Mouse (Mus musculus) CD4-positive, CD25-positive, alpha-beta regulatory T cell, adult 4 months (primary cell): Measurements from ENCODE around the gene 2900026A02Rik. TPM values are rescaled to one million over a fixed set of nuclear protein-coding genes. Genes with fewer than 3 reads are reported as not detected.

Experiments
- ATAC-seq: one replicate; pipeline ENCODE4 v1.8.0; 2017
- polyA plus RNA-seq, 2 experiments: library from polyadenylated mRNA; unstranded; fragments of 100-300 nt; shearing (Covaris generic); gene quantifications; one replicate each; pipeline ENCODE4 v1.2.1; 2017

2900026A02Rik gene
- polyA plus RNA-seq, 2 experiments from 2014 or later: 0.89 to 0.98 TPM

- no peak for ATAC-seq
Observed at GRCm38 (mm10) chr5:113210314-113210713, 10.7 kb downstream of the 2900026A02Rik start.

- no peak for ATAC-seq
Observed at GRCm38 (mm10) chr5:113209898-113210297, 11.1 kb downstream of the 2900026A02Rik start.

GRCm38 (mm10) chr5:113209401-113209750 is 11.7 kb downstream of the 2900026A02Rik start:
- no peak for ATAC-seq

GRCm38 (mm10) chr5:113208622-113209400 is 12.2 kb downstream of the 2900026A02Rik start:
- ATAC-seq: no peak

GRCm38 (mm10) chr5:113208048-113208447 is 13.0 kb downstream of the 2900026A02Rik start:
- ATAC-seq: no peak

- ATAC-seq: no peak
Observed at GRCm38 (mm10) chr5:113206670-113207352, 14.2 kb downstream of the 2900026A02Rik start.

- no peak for ATAC-seq
Observed at GRCm38 (mm10) chr5:113204193-113204592, 16.8 kb downstream of the 2900026A02Rik start.

- ATAC-seq: no peak
Observed at GRCm38 (mm10) chr5:113199772-113200134, 21.3 kb downstream of the 2900026A02Rik start.

GRCm38 (mm10) chr5:113199126-113199771 is 21.8 kb downstream of the 2900026A02Rik start:
- no peak for ATAC-seq

- no peak for ATAC-seq
Observed at GRCm38 (mm10) chr5:113196916-113197794, 23.9 kb downstream of the 2900026A02Rik start.

- no peak for ATAC-seq
Observed at GRCm38 (mm10) chr5:113195907-113196306, 25.1 kb downstream of the 2900026A02Rik start.

- ATAC-seq: no peak
Observed at GRCm38 (mm10) chr5:113195451-113195850, 25.6 kb downstream of the 2900026A02Rik start.

GRCm38 (mm10) chr5:113193762-113194161 is 27.3 kb downstream of the 2900026A02Rik start:
- no peak for ATAC-seq

GRCm38 (mm10) chr5:113191901-113192300 is 29.1 kb downstream of the 2900026A02Rik start:
- ATAC-seq: no peak

GRCm38 (mm10) chr5:113190558-113190957 is 30.5 kb downstream of the 2900026A02Rik start:
- ATAC-seq: no peak

- ATAC-seq: no peak
Observed at GRCm38 (mm10) chr5:113181441-113181840, 39.6 kb downstream of the 2900026A02Rik start.

GRCm38 (mm10) chr5:113180755-113181154 is 40.3 kb downstream of the 2900026A02Rik start:
- ATAC-seq: no peak

GRCm38 (mm10) chr5:113179843-113180682 is 41.0 kb downstream of the 2900026A02Rik start:
- ATAC-seq: no peak

- ATAC-seq: no peak
Observed at GRCm38 (mm10) chr5:113179451-113179842, 41.6 kb downstream of the 2900026A02Rik start.

GRCm38 (mm10) chr5:113175976-113176375 is 45.1 kb downstream of the 2900026A02Rik start:
- no peak for ATAC-seq

- ATAC-seq: no peak
Observed at GRCm38 (mm10) chr5:113174916-113175692, 45.9 kb downstream of the 2900026A02Rik start.
